Mouse (Mus musculus): ENCODE results near the gene Olfr523. TPM values are rescaled to one million over a fixed set of nuclear protein-coding genes. Genes with fewer than 3 reads are reported as not detected.

The Olfr523 gene
- polyA plus RNA-seq, 1 experiment from 2014 or later = not detected

- WGBS = 90% methylated on average over 4 of the region's 4 CpGs
- H3K4me2 ChIP-seq = no peak overlapping the region
- H3K9ac ChIP-seq (replicated peaks) = no peak overlapping the region
- H3K36me3 ChIP-seq = no peaks in the 10 kb centered on the region
- no peak overlapping the region for H3K4me3 ChIP-seq (replicated peaks)
- H3K27ac ChIP-seq (replicated peaks) = no peak overlapping the region
- H3K27me3 ChIP-seq (replicated peaks) = no peaks in the 10 kb centered on the region
- ATAC-seq (ENCODE audit: low FRiP score) = no peak
- no peaks in the 10 kb centered on the region for H3K4me1 ChIP-seq
- no peaks in the 10 kb centered on the region for H3K9me3 ChIP-seq (replicated peaks)
Observed at GRCm38 (mm10) chr7:140184206-140184605, 11.2 kb downstream of the Olfr523 start.

- WGBS = 57% methylated on average over 18 of the region's 18 CpGs
- H3K9ac ChIP-seq (replicated peaks) = no peak overlapping the region
- no peak for ATAC-seq (ENCODE audit: low FRiP score)
Observed at GRCm38 (mm10) chr7:140186646-140187620, 13.9 kb downstream of the Olfr523 start.

DNA sequence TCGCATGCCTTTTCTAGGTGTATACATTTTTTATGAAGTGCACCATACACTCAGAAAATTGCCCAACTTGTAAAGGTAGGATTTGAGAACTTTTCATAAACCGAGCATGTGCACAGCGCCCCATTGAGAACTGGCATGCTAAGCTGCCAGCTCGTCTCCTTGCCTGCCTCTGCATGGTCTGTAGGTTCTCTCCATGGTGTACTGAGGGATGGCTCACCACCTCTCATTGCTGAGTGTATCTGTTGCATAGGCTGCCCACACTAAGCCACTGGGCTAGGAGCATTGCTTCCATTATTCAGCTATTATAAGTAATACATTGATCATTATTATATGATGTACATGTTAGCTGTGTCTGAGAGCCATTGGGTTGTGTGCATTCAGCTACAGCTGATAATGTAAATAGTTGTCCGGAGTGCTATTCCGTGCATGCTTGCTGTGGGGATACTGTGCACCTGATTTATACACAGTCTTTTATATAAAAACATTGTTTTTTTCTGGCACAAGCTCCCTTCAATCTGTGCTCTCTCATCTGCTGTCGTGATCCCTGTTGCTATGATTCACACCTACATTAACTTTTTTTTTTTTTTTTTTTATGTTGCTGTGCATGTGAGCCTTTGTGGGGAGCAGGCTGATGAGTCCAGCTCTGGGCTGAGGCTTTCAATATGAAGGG lies 14.8 kb downstream of the Olfr523 start:
- H3K9me3 ChIP-seq (replicated peaks) = no peaks in the 10 kb centered on the region
- no peaks in the 10 kb centered on the region for H3K4me1 ChIP-seq
- no peak overlapping the region for H3K4me2 ChIP-seq
- H3K27me3 ChIP-seq (replicated peaks) = no peaks in the 10 kb centered on the region
- H3K4me3 ChIP-seq (replicated peaks) = no peak overlapping the region
- no peak for ATAC-seq (ENCODE audit: low FRiP score)
- no peaks in the 10 kb centered on the region for H3K36me3 ChIP-seq
- no peak overlapping the region for H3K27ac ChIP-seq (replicated peaks)
- no peak overlapping the region for H3K9ac ChIP-seq (replicated peaks)
- 83% methylated on average over 7 of the region's 7 CpGs for WGBS

More at GRCm38 (mm10) chr7:140186646-140187620, 13.9 kb downstream of the Olfr523 start:
- Histone ChIP-seq H3K9me3 (replicated peaks) (no peaks in the 10 kb centered on the region), H3K4me1 (no peaks in the 10 kb centered on the region), H3K36me3 (no peaks in the 10 kb centered on the region), H3K27me3 (replicated peaks) (no peaks in the 10 kb centered on the region), H3K4me3 (replicated peaks) (no peak overlapping the region), H3K27ac (replicated peaks) (no peak overlapping the region), H3K4me2 (no peak overlapping the region)

- Histone ChIP-seq H3K9me3 (replicated peaks) (no peaks in the 10 kb centered on the region), H3K27me3 (replicated peaks) (no peaks in the 10 kb centered on the region), H3K4me3 (replicated peaks) (no peak overlapping the region), H3K4me1 (no peaks in the 10 kb centered on the region), H3K36me3 (no peaks in the 10 kb centered on the region), H3K9ac (replicated peaks) (no peak overlapping the region), H3K27ac (replicated peaks) (no peak overlapping the region), H3K4me2 (no peak overlapping the region)
- no peak for ATAC-seq (ENCODE audit: low FRiP score)
- 61% methylated on average over 4 of the region's 4 CpGs for WGBS
Observed at GRCm38 (mm10) chr7:140188391-140189328, 15.6 kb downstream of the Olfr523 start.

GRCm38 (mm10) chr7:140190435-140190834 lies 17.4 kb downstream of the Olfr523 start:
- Histone ChIP-seq H3K4me1 (no peaks in the 10 kb centered on the region), H3K36me3 (no peaks in the 10 kb centered on the region), H3K27ac (replicated peaks) (no peak overlapping the region), H3K9me3 (replicated peaks) (no peaks in the 10 kb centered on the region), H3K4me2 (no peak overlapping the region), H3K4me3 (replicated peaks) (no peak overlapping the region), H3K9ac (replicated peaks) (no peak overlapping the region), H3K27me3 (replicated peaks) (no peaks in the 10 kb centered on the region)
- ATAC-seq (ENCODE audit: low FRiP score) = no peak
- 92% methylated on average over 1 of the region's 1 CpGs for WGBS

DNA sequence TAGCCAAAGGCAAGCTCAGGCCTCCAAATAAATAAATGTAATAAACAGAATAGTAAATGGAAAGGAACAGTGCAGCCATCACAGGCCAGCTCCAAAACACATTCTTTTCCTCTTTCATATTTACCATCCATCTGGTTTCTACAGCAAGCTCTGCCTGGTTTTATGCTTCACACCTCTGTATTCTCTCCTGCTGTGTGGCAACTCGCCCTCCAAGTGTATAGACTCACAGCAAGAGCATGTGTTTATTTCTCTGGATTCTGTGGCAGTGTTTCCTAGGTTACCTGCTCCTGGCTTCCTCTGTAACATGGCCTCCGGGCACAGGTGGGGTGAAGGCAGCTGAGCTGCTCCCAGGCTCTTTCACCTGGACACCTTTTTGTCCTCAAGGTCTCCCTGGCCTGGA lies 19.4 kb downstream of the Olfr523 start:
- no peak for ATAC-seq (ENCODE audit: low FRiP score)
- WGBS = 64% methylated on average over 2 of the region's 2 CpGs
- H3K9ac ChIP-seq (replicated peaks) = no peak overlapping the region
- no peaks in the 10 kb centered on the region for H3K27me3 ChIP-seq (replicated peaks)
- no peak overlapping the region for H3K4me2 ChIP-seq
- no peak overlapping the region for H3K27ac ChIP-seq (replicated peaks)
- no peaks in the 10 kb centered on the region for H3K4me1 ChIP-seq
- no peaks in the 10 kb centered on the region for H3K36me3 ChIP-seq
- no peak overlapping the region for H3K4me3 ChIP-seq (replicated peaks)
- H3K9me3 ChIP-seq (replicated peaks) = no peaks in the 10 kb centered on the region

GRCm38 (mm10) chr7:140192851-140193250 lies 19.8 kb downstream of the Olfr523 start:
- ATAC-seq (ENCODE audit: low FRiP score) = no peak
- no peaks in the 10 kb centered on the region for H3K9me3 ChIP-seq (replicated peaks)
- H3K9ac ChIP-seq (replicated peaks) = no peak overlapping the region
- H3K27me3 ChIP-seq (replicated peaks) = no peaks in the 10 kb centered on the region
- H3K4me3 ChIP-seq (replicated peaks) = no peak overlapping the region
- WGBS = 88% methylated on average over 2 of the region's 2 CpGs
- no peaks in the 10 kb centered on the region for H3K36me3 ChIP-seq
- H3K4me1 ChIP-seq = no peaks in the 10 kb centered on the region
- no peak overlapping the region for H3K4me2 ChIP-seq
- H3K27ac ChIP-seq (replicated peaks) = no peak overlapping the region

GRCm38 (mm10) chr7:140194031-140194430 lies 21.0 kb downstream of the Olfr523 start:
- H3K27ac ChIP-seq (replicated peaks) = no peak overlapping the region
- no peak overlapping the region for H3K9ac ChIP-seq (replicated peaks)
- H3K9me3 ChIP-seq (replicated peaks) = no peaks in the 10 kb centered on the region
- H3K27me3 ChIP-seq (replicated peaks) = no peaks in the 10 kb centered on the region
- H3K4me1 ChIP-seq = no peaks in the 10 kb centered on the region
- no peak overlapping the region for H3K4me2 ChIP-seq
- no peak overlapping the region for H3K4me3 ChIP-seq (replicated peaks)
- ATAC-seq (ENCODE audit: low FRiP score) = no peak
- WGBS = 87% methylated on average over 4 of the region's 4 CpGs
- H3K36me3 ChIP-seq = no peaks in the 10 kb centered on the region

DNA sequence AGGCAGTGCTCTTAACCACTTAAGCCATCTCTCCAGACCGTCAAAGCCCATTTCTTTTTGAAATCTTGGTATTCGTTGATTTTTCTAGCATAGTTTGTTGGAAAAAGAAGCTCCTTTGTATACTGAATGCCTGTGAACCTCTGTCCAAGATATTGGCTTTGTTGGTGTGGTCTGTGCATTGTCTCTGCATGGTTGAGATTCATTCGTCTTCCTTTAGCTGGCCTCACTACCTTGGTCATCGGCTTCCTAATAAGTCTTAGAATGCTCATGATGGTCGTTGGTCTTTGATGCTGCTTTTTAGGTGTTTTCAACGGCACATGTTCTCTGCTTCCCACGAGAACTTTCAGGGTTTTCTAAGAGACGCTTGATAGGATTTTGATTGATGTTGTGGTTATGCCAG lies 23.0 kb downstream of the Olfr523 start:
- Histone ChIP-seq H3K9me3 (replicated peaks) (no peaks in the 10 kb centered on the region), H3K4me3 (replicated peaks) (no peak overlapping the region), H3K27me3 (replicated peaks) (no peaks in the 10 kb centered on the region), H3K27ac (replicated peaks) (no peak overlapping the region), H3K36me3 (no peaks in the 10 kb centered on the region), H3K4me1 (no peaks in the 10 kb centered on the region), H3K4me2 (no peak overlapping the region), H3K9ac (replicated peaks) (no peak overlapping the region)
- 80% methylated on average over 8 of the region's 8 CpGs for WGBS
- no peak for ATAC-seq (ENCODE audit: low FRiP score)

DNA sequence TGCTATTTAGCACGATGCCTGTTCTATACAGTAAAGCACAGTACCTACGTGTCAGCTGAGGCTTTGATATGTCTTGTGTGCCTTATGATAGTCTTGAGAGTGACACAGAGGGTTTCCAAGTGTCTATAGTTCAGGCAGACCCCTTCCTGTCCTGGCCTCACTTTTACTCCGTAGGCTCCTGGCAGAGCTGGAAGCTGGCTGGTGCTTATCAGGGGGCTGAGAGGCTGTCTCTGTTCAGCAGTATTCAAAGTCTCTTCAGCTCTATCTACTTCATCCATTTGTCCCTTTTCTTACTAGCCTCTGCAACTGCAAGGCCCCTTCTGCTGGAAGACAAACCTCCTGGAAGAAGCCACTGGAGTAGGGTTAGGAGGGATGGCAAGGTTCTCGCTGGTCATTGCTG lies 28.1 kb downstream of the Olfr523 start:
- no peak for ATAC-seq (ENCODE audit: low FRiP score)
- WGBS = 87% methylated on average over 4 of the region's 4 CpGs
- H3K27me3 ChIP-seq (replicated peaks) = no peaks in the 10 kb centered on the region
- H3K9me3 ChIP-seq (replicated peaks) = no peaks in the 10 kb centered on the region
- H3K4me2 ChIP-seq = no peak overlapping the region
- H3K36me3 ChIP-seq = no peaks in the 10 kb centered on the region
- H3K9ac ChIP-seq (replicated peaks) = no peak overlapping the region
- H3K4me3 ChIP-seq (replicated peaks) = no peak overlapping the region
- no peak overlapping the region for H3K27ac ChIP-seq (replicated peaks)
- H3K4me1 ChIP-seq = no peaks in the 10 kb centered on the region

DNA sequence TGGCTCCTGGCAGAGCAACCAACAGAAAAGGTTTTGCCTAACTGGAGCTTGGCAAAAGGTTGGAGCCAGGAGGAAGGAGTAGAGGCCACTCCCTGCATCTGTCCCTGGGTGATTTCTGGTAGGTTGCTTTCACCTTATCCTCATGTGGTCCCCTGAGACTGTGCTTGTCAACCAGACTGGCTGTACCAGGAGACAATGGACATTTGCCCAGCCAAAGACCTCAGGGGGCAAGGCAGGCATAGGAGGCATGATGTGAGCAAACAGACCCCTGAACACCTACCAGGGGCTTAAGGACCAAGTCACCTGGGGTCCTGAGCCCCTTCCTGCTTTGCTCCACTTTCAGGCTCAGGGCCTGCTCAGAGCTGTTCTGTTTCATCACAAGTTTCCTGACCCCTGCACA lies 32.8 kb downstream of the Olfr523 start, which contains the start of gene Olfr524:
TSS of gene Olfr524 (minus strand) at position 101 of the 400 bp plus-strand sequence.
- no peak within 1 kb of the TSS for H3K4me2 ChIP-seq
- no peaks in the 10 kb centered on the region for H3K9me3 ChIP-seq (replicated peaks)
- H3K9ac ChIP-seq (replicated peaks) = no peak within 1 kb of the TSS
- ATAC-seq (ENCODE audit: low FRiP score) = no peak
- no peak within 1 kb of the TSS for H3K4me3 ChIP-seq (replicated peaks)
- H3K27me3 ChIP-seq (replicated peaks) = no peaks in the 10 kb centered on the region
- no peaks in the 10 kb centered on the region for H3K36me3 ChIP-seq
- H3K27ac ChIP-seq (replicated peaks) = no peak within 1 kb of the TSS
- no peaks in the 10 kb centered on the region for H3K4me1 ChIP-seq
